Mouse (Mus musculus) thymus, postnatal 10 days (tissue): ENCODE data around the gene Vmn2r54.
"Not testable (repeated sequence)": the region's sequence is repeated elsewhere in the genome, so short reads cannot be mapped to it uniquely, and the experiment has no call there.

Source experiments
- DNase-seq, 2 experiments: peaks; one replicate each; pipeline ENCODE4 v3.0.0; 2021; ENCODE audit warnings: low spot score in 2 of 2

Gene Vmn2r54

GRCm38 (mm10) chr7:12640219-12640618 lies at the start of gene Vmn2r54:
TSS of gene Vmn2r54 (minus strand) at chr7:12640319.
- not testable (repeated sequence) for DNase-seq

- not testable (repeated sequence) for DNase-seq
Observed at GRCm38 (mm10) chr7:12684903-12685302, 44.8 kb upstream of the Vmn2r54 start, which contains the start of gene Vmn2r55. TSS of gene Vmn2r55 (minus strand) at chr7:12685003.

- no peak for DNase-seq
Observed at GRCm38 (mm10) chr7:12608688-12609087, 31.4 kb downstream of the Vmn2r54 start, which contains the start of gene Vmn2r53. TSS of gene Vmn2r53 (minus strand) at chr7:12608788.
